Mouse (Mus musculus): ENCODE measurements around the gene Tm4sf1.

DNA sequence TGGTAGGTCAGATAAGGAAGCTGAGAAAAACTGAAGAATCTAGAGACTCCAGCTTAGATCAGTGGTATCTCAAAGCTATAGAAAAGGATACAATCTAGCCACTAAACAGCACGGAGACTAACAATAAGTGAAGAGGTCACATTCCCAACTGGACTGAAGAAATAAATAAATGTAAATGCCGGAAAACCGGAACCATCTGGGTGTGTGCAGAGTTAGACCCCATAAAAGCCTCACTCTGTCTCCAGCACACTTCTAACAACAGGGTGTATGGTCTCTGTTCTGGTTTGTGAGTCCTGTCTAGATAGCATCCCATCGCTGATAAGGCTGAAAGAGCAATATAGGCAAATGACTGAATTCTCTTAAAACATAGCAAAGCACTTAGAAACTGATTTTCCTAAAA is 6.2 kb downstream of the Tm4sf1 start:
- no peak for TF ChIP-seq GATA1 (IDR thresholded peaks at IDR 0.05; ENCODE audit: borderline replicate concordance, low read length)
- no peak for TF ChIP-seq FLI1 (IDR thresholded peaks at IDR 0.05; ENCODE audit: low read length)
